Mouse (Mus musculus) hindlimb bud, embryonic 11.5 days (tissue): Measurements from ENCODE around the gene Myo9a.

Experiments
- DNase-seq: peaks from one replicate; pipeline ENCODE4 v3.0.0-alpha.2; 2012; ENCODE audit warnings: low read depth, low spot score; ENCODE audit errors: extremely low spot score

The Myo9a gene

DNA sequence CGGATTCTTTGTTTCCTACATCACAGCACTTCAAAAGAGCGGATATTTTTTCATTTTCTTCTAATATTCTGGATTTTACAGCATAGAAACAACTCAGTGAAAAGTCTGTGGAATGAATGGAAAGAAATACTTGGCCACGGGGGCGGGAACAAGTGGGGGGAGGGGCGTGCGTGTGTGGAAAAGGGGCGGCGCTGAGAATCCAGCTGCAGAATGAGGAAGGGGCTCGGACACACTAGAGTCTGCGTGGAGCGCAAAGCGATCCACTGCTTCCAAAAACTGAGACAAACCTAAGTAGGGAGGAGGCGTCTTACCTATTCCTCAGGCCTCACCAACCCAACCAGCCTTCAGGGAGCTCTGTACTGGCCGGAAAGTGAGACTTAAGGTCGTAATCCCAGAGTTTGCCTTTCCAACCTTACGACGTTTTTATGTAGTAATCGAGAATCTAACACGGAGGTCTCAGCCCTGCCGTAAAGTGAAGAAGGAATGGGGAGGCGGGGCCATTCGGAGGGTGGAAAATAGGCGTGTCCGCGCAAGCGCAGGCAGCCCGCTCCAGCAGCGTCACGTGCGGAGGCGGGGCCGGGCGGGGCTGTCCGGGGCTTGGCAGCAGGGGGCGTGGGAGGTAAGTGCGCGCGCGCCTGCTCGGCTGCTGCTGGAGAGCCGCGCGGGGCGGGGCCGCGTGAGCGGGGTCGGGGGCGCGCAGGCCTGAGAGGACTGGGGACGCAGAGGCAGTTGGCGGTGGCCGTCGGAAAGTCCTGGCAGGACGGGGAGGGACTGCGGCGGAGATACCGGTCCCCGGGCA is at the start of gene Myo9a, which contains the start of gene Senp8:
Gene Myo9a, plus strand, starts transcription at position 630 of the 799 bp plus-strand sequence.
Gene Senp8, minus strand, starts transcription at position 444 of the 799 bp plus-strand sequence.
- peak; percentile 96 for DNase-seq

DNA sequence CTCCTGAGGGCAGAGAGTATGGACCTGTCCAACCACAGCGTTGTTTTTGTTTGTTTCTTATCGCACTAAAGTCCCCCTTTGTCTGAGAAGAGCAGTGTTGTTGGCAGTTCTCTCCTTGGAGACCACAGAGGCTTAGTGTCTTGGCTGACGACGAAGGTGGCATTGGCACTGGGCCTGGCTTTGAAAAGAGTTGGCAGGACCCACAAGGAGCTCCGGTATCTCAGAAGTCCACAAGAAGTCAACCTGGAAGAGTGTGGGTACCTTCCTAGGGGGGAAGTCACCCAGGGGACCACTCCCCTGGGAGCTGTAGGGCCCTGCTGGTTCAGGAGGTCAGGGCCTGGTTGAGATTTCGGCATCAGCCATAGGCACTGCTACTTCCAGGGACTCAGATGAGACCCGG is 49.6 kb upstream of the Myo9a start:
- DNase-seq: no peak

- no peak for DNase-seq
Measured at GRCm38 (mm10) chr9:59703099-59703498, 47.6 kb upstream of the Myo9a start.

DNA sequence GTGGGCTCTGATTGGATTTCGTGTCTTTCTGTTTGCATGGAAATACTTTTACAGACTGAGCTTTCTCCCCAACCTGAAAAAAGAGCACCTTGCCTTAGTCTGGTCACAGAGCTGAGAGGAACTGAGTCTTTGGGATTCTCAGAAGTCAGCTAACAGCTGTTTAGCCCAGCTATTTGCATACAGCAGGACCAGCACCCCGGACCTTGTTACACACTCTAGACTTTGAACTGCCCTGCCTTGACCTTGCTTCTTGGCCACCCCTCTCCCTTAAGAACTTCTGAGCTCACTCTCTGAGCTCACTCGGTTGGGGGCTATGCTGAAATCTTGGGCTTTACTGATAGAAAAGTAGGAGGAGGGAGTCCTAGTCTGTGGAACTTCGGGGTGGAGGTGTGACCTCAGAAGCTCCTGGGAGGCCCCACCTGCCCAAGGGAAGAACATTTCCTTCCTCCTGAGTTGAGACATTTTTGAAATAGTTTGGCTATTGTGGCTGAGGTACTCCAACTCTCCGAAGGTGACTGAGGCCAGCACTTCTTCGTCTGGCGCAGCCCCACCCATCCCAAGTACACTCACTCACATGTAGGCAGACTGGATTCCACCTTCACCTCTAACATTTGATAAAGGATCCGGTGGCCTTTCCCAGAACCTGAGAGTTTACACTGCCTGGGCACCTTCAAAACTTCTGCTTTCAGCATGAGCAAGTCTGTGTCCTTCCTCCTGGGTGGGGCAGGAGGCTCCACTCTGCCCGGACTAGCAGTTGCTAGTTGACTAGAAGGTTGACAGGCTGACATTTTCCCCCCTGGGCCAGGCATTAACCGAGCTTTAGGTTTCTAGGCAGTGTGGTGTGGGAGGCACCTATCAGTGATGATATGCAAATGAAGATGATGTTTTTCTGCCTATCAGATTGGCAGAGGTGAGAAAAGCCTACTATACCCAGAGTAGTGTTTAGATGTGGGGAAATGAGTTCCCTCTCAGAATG is 43.6 kb upstream of the Myo9a start:
- no peak for DNase-seq

GRCm38 (mm10) chr9:59709225-59709624 is 41.5 kb upstream of the Myo9a start:
- no peak for DNase-seq

DNA sequence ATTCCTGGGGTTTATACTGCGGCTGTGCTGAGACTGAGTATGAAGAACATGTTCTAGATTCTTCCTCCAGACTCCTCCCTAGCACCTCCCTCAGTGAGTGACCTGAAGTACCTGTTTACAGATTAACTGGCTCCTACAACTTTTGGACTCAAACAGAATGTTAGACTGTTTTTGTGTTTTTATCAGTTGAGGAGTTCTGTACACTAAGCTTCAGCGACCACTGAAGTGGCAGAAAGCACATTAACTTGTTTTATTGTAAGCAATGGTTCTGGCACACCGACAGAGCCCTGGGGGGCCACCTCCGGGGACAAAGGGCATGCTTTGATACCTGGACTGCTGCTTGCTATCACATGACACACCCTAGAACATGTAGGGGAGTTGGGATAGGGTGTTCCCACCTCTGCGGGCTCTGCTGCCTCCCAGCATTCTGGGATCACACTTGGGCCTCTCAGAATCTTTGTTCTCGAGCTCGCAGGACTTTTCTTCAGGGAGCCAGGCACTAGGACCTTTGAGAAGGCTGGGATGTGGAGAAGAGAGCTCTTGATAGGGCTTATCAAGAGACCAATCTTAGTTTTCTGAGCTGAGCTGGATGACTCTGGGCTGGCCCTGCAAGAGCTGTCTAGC is 34.3 kb upstream of the Myo9a start:
- no peak for DNase-seq

- no peak for DNase-seq
Measured at GRCm38 (mm10) chr9:59718237-59718636, 32.5 kb upstream of the Myo9a start.

GRCm38 (mm10) chr9:59721144-59721543 is 29.6 kb upstream of the Myo9a start:
- no peak for DNase-seq

DNA sequence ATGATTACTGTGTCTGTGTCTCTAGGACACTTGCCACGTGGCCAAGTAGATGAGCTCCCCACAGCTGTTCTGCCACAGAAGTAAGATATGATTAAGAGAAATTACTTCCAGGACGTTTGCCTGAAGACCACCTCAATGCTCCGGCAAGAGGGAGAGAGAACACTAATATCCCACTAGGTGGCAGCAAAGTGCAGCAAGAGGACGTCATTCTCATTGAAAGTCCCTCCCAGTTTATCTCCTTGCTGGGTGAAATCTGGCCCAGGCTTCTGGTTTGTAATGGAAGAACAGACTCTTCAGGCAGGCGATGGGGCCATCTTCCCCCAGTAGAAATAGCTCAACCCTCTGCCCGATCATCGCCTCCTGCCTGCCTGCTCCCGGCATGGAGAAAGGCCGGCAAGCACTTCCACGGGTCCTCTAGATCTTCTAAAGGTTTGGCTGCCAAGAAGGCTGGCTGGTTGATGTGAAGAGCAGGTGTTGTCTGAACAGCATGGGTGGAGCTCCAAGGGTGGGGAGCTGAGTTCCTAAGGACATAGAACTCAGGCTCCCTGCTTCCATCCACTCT is 27.5 kb upstream of the Myo9a start:
- peak; percentile 83 for DNase-seq

DNA sequence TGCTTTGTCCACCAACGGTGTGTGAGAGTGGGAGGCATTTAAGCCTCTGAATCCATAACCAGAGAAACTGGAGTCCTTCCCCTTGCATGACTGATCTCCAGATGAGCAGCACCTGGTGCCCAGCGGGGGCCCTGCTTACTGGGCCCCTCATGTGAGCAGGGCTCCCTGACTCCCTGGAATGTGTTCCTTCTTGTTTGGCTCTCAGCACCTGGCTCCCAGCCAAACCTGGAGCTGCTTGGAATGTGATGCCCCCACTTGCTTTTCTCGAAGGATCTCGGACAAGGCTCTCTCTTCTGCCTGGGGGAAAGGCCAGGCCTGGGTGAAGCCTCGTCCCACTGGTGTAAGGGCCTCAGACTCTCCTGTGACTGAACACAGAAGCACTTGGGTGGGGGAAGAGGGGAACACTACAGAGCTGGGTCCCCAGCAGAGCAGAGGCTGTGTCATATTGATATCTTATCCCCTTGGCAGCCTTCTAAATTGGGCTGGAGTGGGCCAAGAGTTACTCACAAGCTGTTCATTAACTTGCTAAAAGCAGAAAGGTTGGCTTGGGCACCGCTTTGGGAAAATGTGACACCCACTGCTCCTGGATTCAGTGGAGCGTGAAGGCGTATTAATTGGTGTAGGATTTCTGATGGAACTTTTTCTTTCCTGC is 26.8 kb upstream of the Myo9a start:
- no peak for DNase-seq

DNA sequence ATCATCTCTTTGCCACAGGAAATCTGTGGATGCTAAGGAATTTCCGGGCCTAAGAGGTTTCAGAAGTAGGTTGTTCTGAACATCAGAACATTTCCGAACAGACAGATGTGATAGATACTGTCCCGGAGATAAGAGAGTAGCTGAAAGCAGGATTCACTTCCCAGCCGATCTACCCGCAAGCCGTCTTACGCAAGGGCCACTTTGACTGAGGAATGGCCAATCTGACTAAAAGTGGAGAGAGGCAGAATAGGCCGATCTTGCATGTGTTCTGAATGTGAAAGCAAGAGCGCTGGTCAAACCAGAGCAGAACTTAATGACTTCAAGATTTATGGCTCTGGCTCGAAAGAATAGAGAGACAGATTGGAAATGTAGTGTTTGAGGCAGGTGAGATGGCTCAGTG is 25.2 kb upstream of the Myo9a start:
- no peak for DNase-seq

DNA sequence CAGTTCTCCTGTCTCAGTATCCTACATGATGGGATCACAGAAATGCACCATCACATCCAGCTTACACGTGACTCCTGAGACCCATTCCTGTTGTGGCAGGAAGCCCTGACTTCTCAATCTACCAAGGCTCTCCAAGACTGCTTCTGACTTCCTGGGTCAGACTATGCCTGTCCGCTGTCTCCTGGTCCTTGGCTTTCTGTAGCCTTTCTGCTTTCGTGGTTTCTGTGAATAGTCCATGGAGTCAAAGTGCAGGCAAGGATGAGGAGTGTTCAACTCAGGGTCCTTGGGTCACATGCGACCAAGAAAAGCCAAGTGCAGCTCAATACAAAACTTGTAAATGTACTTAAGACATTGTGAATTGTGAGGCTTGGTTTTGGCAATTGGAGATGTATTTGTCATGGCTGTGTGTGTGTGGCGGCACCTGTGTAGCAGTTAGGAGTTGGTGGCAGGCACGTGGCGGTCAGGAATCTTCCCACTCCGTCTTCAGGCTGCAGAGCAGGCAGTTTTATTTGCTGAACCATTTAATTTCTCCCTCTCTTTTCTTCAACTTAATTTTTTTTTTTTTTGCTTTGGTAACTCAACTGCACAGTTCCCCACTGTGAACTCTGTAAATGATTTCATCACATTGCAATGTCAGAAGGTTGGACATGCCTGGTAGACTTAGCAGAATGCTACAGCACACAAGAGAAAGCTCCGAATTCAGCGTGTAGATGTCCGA is 23.0 kb upstream of the Myo9a start:
- no peak for DNase-seq

DNA sequence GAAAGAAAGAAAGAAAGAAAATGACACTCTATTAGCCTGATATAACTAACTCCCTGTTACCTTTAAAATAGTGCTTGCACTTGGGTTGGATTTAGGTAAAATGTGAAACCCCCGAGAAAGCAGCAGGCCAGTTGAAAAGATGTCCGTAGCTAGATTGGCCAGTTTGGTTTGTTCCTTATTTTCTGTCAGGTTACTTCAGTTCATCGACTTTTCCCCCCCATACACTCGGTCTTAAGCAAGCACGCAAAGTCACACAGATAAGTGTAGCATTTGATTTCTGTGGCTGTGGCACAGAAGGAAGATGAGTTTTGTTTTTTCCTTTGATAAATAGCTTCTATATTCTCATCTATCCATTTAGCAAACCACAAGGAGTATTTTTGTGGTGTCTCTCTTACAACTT is 19.6 kb upstream of the Myo9a start:
- DNase-seq: no peak

GRCm38 (mm10) chr9:59733075-59733474 is 17.6 kb upstream of the Myo9a start:
- DNase-seq: no peak

GRCm38 (mm10) chr9:59735394-59735793 is 15.3 kb upstream of the Myo9a start:
- DNase-seq: no peak

GRCm38 (mm10) chr9:59740593-59740992 is 10.1 kb upstream of the Myo9a start:
- DNase-seq: no peak

GRCm38 (mm10) chr9:59743903-59744302 is 6.8 kb upstream of the Myo9a start:
- DNase-seq: no peak

GRCm38 (mm10) chr9:59748387-59748786 is 2.3 kb upstream of the Myo9a start:
- no peak for DNase-seq

GRCm38 (mm10) chr9:59748969-59749368 is 1.7 kb upstream of the Myo9a start:
- DNase-seq: no peak
